Mouse (Mus musculus) neural tube, embryonic 12.5 days (tissue): ENCODE measurements around the gene Papola. TPM values are rescaled to one million over a fixed set of nuclear protein-coding genes. Genes with fewer than 3 reads are reported as not detected.
A peak's percentile ranks its signal among the peaks of the same experiment; 100 is the strongest.

ENCODE experiments used
- ATAC-seq: fragments of 200-750 bp; cut with Nextera tagmentation; 2 replicates; pipeline ENCODE4 v1.8.0; 2017; ENCODE audit warnings: low read depth, mild to moderate bottlenecking, moderate TSS enrichment, moderate library complexity; ENCODE audit not compliant: low FRiP score
- H3K27ac ChIP-seq: fragments of 300-500 bp; sonication (generic); 2 replicates; pipeline ENCODE4 v1.5.1; 2016
- H3K27me3 ChIP-seq: fragments of 300-500 bp; sonication (generic); replicated peaks from 2 replicates; pipeline ENCODE4 v1.6.1; 2016; ENCODE audit warnings: mild to moderate bottlenecking
- H3K36me3 ChIP-seq: fragments of 300-500 bp; sonication (generic); 2 replicates; pipeline ENCODE4 v1.6.1; 2016; ENCODE audit warnings: mild to moderate bottlenecking
- H3K4me1 ChIP-seq: fragments of 300-500 bp; sonication (generic); 2 replicates; pipeline ENCODE4 v1.6.1; 2016
- H3K4me2 ChIP-seq: fragments of 300-500 bp; sonication (generic); replicated peaks from 2 replicates; pipeline ENCODE4 v1.6.1; 2016; ENCODE audit warnings: mild to moderate bottlenecking
- H3K4me3 ChIP-seq: fragments of 300-500 bp; sonication (generic); 2 replicates; pipeline ENCODE4 v1.5.1; 2016
- H3K9ac ChIP-seq: fragments of 300-500 bp; sonication (generic); 2 replicates; pipeline ENCODE4 v1.6.1; 2016; ENCODE audit warnings: mild to moderate bottlenecking
- H3K9me3 ChIP-seq: fragments of 300-500 bp; sonication (generic); 2 replicates; pipeline ENCODE4 v1.6.1; 2016; ENCODE audit warnings: mild to moderate bottlenecking
- WGBS: fragments of 180-500 bp; shearing (Covaris S2); methylation state at CpG from one replicate; pipeline ENCODE4 v1.1.7; 2016; 5-methylcytosine and 5-hydroxymethylcytosine counted together
- polyA plus RNA-seq: library from polyadenylated mRNA; unstranded; fragments of >200 nt; fragmentation: Nextera tagmentation; extraction: Ambion mirVana; gene quantifications from 2 replicates; pipeline ENCODE4 v1.2.1, GENCODE M21; 2016

The Papola gene
- polyA plus RNA-seq, 1 experiment from 2014 or later = 249 TPM

- no peak overlapping the region for H3K9ac ChIP-seq
These were observed 59.9 kb downstream of the Papola start for GRCm38 (mm10) chr12:105844406-105844805.

GRCm38 (mm10) chr12:105849102-105849501, 64.6 kb downstream of the Papola start:
- no peak for ATAC-seq
- Histone ChIP-seq H3K9ac (no peak overlapping the region), H3K27me3 (no peaks in the 10 kb centered on the region), H3K4me2 (no peak overlapping the region), H3K4me3 (no peak overlapping the region), H3K4me1 (peaks cover 10% of the 10 kb centered on the region), H3K27ac (no peak overlapping the region), H3K9me3 (no peaks in the 10 kb centered on the region), H3K36me3 (no peaks in the 10 kb centered on the region)
- WGBS = 55% methylated on average over 8 of the region's 8 CpGs

More at GRCm38 (mm10) chr12:105844406-105844805, 59.9 kb downstream of the Papola start:
- no peaks in the 10 kb centered on the region for H3K27me3 ChIP-seq
- H3K36me3 ChIP-seq = peaks cover 23% of the 10 kb centered on the region
- H3K4me2 ChIP-seq = no peak overlapping the region
- ATAC-seq = no peak
- no peaks in the 10 kb centered on the region for H3K9me3 ChIP-seq
- H3K4me1 ChIP-seq = no peaks in the 10 kb centered on the region
- H3K4me3 ChIP-seq = no peak overlapping the region
- no peak overlapping the region for H3K27ac ChIP-seq
- WGBS = 96% methylated on average over 4 of the region's 4 CpGs

GRCm38 (mm10) chr12:105850675-105851074, 66.2 kb downstream of the Papola start:
- Histone ChIP-seq H3K27me3 (no peaks in the 10 kb centered on the region), H3K9me3 (no peaks in the 10 kb centered on the region), H3K27ac (no peak overlapping the region), H3K4me2 (no peak overlapping the region), H3K9ac (no peak overlapping the region), H3K4me1 (peaks cover 10% of the 10 kb centered on the region), H3K36me3 (no peaks in the 10 kb centered on the region), H3K4me3 (no peak overlapping the region)
- ATAC-seq = no peak
- WGBS = 77% methylated on average over 9 of the region's 9 CpGs

- Histone ChIP-seq H3K9ac (no peak overlapping the region), H3K4me3 (no peak overlapping the region), H3K27me3 (no peaks in the 10 kb centered on the region), H3K27ac (0 out of 2 replicates have a peak overlapping the region, but pooled peaks have one; percentile 10), H3K4me1 (peaks cover 16% of the 10 kb centered on the region), H3K9me3 (no peaks in the 10 kb centered on the region), H3K36me3 (no peaks in the 10 kb centered on the region), H3K4me2 (no peak overlapping the region)
- ATAC-seq = peak; percentile 19; the same call in 1 of the 2 replicates
- 52% methylated on average over 7 of the region's 7 CpGs for WGBS
These were observed 68.3 kb downstream of the Papola start for GRCm38 (mm10) chr12:105852798-105853197.

- no peak overlapping the region for H3K4me2 ChIP-seq
- H3K9me3 ChIP-seq = no peaks in the 10 kb centered on the region
- H3K27me3 ChIP-seq = no peaks in the 10 kb centered on the region
- H3K27ac ChIP-seq = no peak overlapping the region
- H3K4me3 ChIP-seq = no peak overlapping the region
- peaks cover 19% of the 10 kb centered on the region for H3K4me1 ChIP-seq
- no peak overlapping the region for H3K9ac ChIP-seq
- no peak for ATAC-seq
- H3K36me3 ChIP-seq = no peaks in the 10 kb centered on the region
- WGBS = 36% methylated on average over 6 of the region's 6 CpGs
These were observed 70.1 kb downstream of the Papola start for GRCm38 (mm10) chr12:105854639-105855038.

GRCm38 (mm10) chr12:105857902-105858640, 73.6 kb downstream of the Papola start:
- 79% methylated on average over 5 of the region's 5 CpGs for WGBS
- no peaks in the 10 kb centered on the region for H3K9me3 ChIP-seq
- H3K4me2 ChIP-seq = no peak overlapping the region
- no peak for ATAC-seq
- peaks cover 13% of the 10 kb centered on the region for H3K4me1 ChIP-seq
- no peak overlapping the region for H3K9ac ChIP-seq
- no peak overlapping the region for H3K4me3 ChIP-seq
- no peaks in the 10 kb centered on the region for H3K27me3 ChIP-seq
- no peak overlapping the region for H3K27ac ChIP-seq
- no peaks in the 10 kb centered on the region for H3K36me3 ChIP-seq

- H3K4me1 ChIP-seq = 0 out of 2 replicates have a peak, but pooled peaks cover 6% of the 10 kb centered on the region
- no peak overlapping the region for H3K4me3 ChIP-seq
- H3K27me3 ChIP-seq = no peaks in the 10 kb centered on the region
- H3K36me3 ChIP-seq = no peaks in the 10 kb centered on the region
- H3K9ac ChIP-seq = no peak overlapping the region
- H3K9me3 ChIP-seq = peaks cover 7% of the 10 kb centered on the region
- H3K4me2 ChIP-seq = no peak overlapping the region
- 67% methylated on average over 6 of the region's 6 CpGs for WGBS
- no peak for ATAC-seq
- no peak overlapping the region for H3K27ac ChIP-seq
These were observed 77.6 kb downstream of the Papola start for GRCm38 (mm10) chr12:105862072-105862471.

- Histone ChIP-seq H3K4me2 (no peak overlapping the region), H3K4me3 (no peak overlapping the region), H3K36me3 (no peaks in the 10 kb centered on the region), H3K4me1 (0 out of 2 replicates have a peak, but pooled peaks cover 5% of the 10 kb centered on the region), H3K9me3 (peaks cover 7% of the 10 kb centered on the region), H3K9ac (no peak overlapping the region), H3K27me3 (no peaks in the 10 kb centered on the region), H3K27ac (no peak overlapping the region)
- no peak for ATAC-seq
- WGBS = 80% methylated on average over 22 of the region's 22 CpGs
These were observed 78.1 kb downstream of the Papola start for GRCm38 (mm10) chr12:105862607-105863006.

GRCm38 (mm10) chr12:105863436-105863835, 78.9 kb downstream of the Papola start:
- Histone ChIP-seq H3K4me1 (no peaks in the 10 kb centered on the region), H3K9ac (no peak overlapping the region), H3K27me3 (no peaks in the 10 kb centered on the region), H3K4me3 (no peak overlapping the region), H3K36me3 (no peaks in the 10 kb centered on the region), H3K9me3 (peaks cover 7% of the 10 kb centered on the region), H3K27ac (no peak overlapping the region), H3K4me2 (no peak overlapping the region)
- WGBS = 90% methylated on average over 11 of the region's 11 CpGs
- ATAC-seq = no peak

GRCm38 (mm10) chr12:105867646-105868045, 83.2 kb downstream of the Papola start:
- 87% methylated on average over 2 of the region's 2 CpGs for WGBS

GRCm38 (mm10) chr12:105869242-105869641, 84.7 kb downstream of the Papola start:
- Histone ChIP-seq H3K36me3 (no peaks in the 10 kb centered on the region), H3K27me3 (no peaks in the 10 kb centered on the region; the same call in 1 of the 2 replicates), H3K9me3 (peaks cover 7% of the 10 kb centered on the region), H3K9ac (no peak overlapping the region), H3K27ac (no peak overlapping the region), H3K4me2 (peak overlapping the region; percentile 14; the same call in 1 of the 2 replicates), H3K4me1 (peaks cover 5% of the 10 kb centered on the region; the same call in 1 of the 2 replicates), H3K4me3 (no peak overlapping the region)
- ATAC-seq = no peak
- WGBS = 30% methylated on average over 6 of the region's 6 CpGs

More at GRCm38 (mm10) chr12:105867646-105868045, 83.2 kb downstream of the Papola start:
- no peaks in the 10 kb centered on the region; the same call in 1 of the 2 replicates for H3K27me3 ChIP-seq
- ATAC-seq = no peak
- peaks cover 7% of the 10 kb centered on the region for H3K9me3 ChIP-seq
- no peaks in the 10 kb centered on the region for H3K36me3 ChIP-seq
- H3K27ac ChIP-seq = no peak overlapping the region
- no peak overlapping the region for H3K4me3 ChIP-seq
- no peak overlapping the region for H3K4me2 ChIP-seq
- H3K4me1 ChIP-seq = peaks cover 5% of the 10 kb centered on the region; the same call in 1 of the 2 replicates
- H3K9ac ChIP-seq = no peak overlapping the region

- Histone ChIP-seq H3K9ac (no peak overlapping the region), H3K27me3 (no peaks in the 10 kb centered on the region; the same call in 1 of the 2 replicates), H3K4me1 (peaks cover 5% of the 10 kb centered on the region; the same call in 1 of the 2 replicates), H3K4me3 (no peak overlapping the region), H3K27ac (no peak overlapping the region), H3K9me3 (peaks cover 7% of the 10 kb centered on the region), H3K36me3 (no peaks in the 10 kb centered on the region), H3K4me2 (peak overlapping the region; percentile 14; the same call in 1 of the 2 replicates)
- 34% methylated on average over 14 of the region's 14 CpGs for WGBS
- ATAC-seq = no peak
These were observed 85.2 kb downstream of the Papola start for GRCm38 (mm10) chr12:105869696-105870095.
